Mouse (Mus musculus) telencephalon, adult 2 months (tissue): ENCODE data around the gene Il1a.

Source experiments
- DNase-seq: peaks from one replicate; pipeline ENCODE4 v3.0.0-alpha.2; 2011; ENCODE audit warnings: low read depth, low spot score

Gene Il1a

DNA sequence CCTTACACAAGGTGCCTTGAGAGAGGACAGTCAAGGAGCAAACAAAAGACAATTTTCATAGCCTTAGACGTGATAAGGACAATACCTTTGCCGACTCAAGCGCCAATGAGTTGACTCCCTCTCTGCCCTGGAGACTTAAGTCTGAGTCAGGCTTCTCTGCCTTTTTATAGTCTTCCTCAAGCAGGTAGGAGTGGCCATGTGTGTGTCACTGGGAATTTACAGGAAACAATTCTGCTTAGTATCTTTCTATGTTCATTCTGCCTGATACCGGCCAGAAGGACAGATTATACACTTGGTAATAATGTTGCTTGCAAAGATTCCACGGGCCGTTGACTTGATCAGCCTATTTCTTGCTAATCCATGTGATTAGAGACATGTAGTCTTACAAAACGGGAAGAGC is at the start of gene Il1a:
Gene Il1a (minus strand): TSS at position 137 of the 400 bp plus-strand sequence.
- DNase-seq = no peak

DNA sequence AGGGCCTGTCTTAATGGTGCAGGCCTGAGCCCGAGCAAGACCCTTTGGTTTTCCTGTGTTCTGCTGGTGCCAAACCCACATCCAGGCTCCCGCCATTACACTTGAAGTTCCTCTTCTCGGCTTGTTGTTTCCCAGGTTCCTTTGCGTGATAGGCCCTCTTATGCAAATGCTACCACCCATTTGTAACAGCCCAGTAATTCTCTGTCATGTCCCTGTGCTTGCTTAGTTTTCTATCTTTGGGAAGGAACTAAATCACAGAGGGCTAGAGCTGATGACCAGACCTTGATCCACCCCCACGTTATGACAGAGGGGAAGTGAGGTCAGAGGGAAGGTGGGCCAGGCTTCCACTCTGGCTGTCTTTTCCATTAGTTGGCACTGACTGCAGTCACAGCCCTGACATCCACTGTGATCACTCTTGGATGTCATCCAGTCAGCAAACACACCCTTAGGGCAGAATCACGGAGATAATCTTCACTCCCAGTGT is 28.4 kb upstream of the Il1a start:
- no peak for DNase-seq

DNA sequence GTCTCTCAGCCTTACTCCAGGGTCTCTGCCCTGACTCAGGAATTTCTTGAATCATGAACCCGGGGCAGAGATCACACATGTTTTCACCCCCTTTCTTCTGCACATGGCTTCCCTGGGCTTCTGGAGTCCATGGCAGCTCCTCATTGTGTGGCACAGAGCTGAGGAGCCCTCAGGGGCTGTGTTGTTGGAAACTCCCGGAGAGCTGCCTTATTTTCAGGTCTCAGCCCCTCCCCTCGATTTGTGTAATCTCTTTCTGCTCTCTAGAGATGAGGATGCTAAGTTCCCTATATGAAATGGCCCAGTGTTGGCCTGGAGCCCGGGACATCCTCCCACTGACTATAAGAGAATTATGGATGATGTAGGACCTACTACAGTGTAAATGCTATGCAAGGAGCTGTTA is 23.7 kb upstream of the Il1a start:
- no peak for DNase-seq

GRCm38 (mm10) chr2:129330540-129330939 is 20.8 kb upstream of the Il1a start:
- DNase-seq = no peak

DNA sequence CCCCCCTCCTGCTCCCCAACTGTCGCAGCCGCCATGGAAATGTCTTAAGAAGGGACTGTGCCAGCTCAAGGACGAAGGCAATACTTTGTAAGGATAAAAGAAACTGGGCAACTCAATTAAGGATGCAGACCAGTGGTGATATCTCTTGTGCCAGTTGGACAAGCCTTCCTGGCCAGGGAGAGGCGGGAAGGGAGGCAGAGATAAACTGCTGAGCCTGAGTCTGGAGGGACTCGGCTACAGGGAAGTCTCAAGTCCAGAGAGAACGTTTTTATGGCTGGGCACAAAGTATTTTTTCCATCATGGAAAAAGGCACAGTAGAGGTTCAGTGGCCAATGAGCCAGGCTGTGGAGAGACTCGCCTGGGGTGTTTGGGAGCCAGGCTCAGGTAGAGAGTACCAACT is 20.3 kb upstream of the Il1a start:
- DNase-seq = no peak

DNA sequence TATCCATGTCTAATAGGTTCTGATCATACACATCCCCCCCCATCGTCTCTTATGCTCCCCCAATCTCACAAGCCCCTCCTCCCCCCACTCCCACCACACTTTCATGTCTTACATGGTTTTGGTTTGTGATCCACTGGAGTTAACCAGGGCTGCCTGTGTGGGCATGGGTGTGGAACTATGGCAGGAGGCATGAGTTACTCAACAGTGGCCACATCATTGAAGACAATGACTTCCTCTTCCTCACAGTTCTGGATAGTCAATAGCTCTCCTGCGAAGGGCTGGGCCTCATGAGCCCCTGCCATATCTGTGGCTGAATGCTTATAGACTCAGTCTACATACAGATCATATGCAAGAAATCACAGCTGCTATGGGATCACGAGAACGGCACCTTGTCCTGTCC is 18.5 kb upstream of the Il1a start:
- no peak for DNase-seq

- no peak for DNase-seq
These were observed 14.4 kb upstream of the Il1a start for GRCm38 (mm10) chr2:129324216-129324615.

GRCm38 (mm10) chr2:129322117-129322635 is 12.4 kb upstream of the Il1a start:
- peak; percentile 77 for DNase-seq

DNA sequence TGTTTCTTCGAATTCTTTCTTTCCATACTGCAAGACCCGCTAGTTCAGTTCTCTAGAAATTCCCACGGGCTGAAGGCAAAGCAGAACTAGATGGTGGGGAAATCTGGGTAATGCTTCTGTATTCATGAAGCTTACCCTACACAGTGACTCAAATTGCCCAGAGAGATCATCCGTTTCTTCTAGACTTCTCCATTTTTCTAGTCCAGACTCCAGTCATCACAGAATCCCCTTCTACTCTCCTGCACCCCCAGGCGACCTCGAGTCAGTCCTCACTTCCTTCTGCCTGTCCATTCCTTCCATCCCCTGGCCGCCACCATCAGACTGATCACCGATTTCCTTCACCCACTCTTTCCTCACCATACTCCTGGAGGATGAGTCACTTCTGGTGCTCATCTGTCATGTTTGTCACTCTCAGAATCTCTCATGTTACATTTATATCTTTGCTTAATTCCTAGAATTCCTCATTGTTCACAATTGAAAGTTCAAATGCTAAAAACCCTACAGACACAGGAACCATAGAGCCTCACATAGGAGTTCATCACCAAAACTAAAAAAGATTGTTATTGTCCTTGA is 10.3 kb upstream of the Il1a start:
- DNase-seq = no peak

DNA sequence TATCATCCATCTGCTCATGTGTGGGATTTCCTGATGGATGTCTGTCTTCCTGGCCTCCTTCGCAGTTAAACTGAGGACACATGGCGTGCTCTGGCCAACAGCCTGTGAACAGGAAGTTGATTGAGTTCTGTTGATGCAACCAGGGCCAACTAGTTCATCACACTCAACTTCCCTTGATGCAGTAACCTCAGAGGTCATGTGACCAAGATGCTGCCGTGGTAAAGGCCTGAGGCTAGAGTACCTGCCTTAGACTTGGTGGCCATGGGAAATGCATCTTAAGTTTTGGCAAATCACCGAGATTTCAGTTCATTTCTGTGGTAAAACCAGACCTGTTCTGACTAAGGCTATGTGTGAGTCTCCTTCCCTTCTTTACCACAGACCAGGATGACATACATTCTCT is 6.1 kb upstream of the Il1a start:
- no peak for DNase-seq

DNA sequence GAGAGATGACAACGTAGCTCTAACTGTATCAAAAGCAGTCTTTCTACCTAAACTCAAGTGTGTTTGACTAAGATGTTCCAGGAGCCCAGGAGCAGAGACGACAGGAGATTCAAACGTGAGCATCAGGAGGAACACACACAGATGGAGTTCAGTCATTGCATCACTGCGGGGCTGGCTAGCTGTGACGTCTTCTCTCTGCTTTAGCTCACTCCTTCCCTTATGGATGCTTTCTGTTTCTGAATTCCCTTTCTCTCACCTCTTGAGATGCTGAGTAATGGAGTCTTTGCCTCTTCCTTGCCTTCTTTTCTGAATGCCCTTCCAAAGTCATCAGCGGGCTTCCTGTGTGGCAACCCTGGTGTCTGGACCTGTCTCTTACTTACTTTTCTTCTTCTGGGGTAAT is 5.1 kb upstream of the Il1a start:
- no peak for DNase-seq

GRCm38 (mm10) chr2:129313934-129314333 is 4.2 kb upstream of the Il1a start:
- DNase-seq = no peak

DNA sequence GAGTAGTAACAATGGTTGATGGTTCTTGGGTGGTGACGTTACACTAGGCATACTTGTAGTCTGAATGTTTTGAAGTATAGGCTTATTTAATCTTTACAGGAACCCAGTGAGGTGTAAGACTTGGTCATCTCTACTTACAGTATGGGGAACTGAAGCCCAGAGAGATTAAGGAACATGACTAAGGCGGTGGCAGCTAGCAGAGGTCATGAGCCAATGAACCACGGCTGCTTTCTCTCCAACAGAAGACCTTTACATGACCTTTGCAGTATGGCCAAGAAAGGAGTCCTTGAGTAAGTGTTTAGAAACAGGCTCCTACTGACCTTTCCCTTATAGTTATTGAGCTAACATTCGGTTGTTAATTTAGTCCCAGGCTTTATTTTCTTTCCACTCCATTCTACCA is 3.8 kb downstream of the Il1a start:
- DNase-seq = no peak

- no peak for DNase-seq
These were observed 12.2 kb downstream of the Il1a start for GRCm38 (mm10) chr2:129297589-129297982.

GRCm38 (mm10) chr2:129296671-129297588 is 12.8 kb downstream of the Il1a start, which contains the start of gene Ckap2l:
Gene Ckap2l (minus strand): TSS chr2:129297212.
- DNase-seq = peak; percentile 98

DNA sequence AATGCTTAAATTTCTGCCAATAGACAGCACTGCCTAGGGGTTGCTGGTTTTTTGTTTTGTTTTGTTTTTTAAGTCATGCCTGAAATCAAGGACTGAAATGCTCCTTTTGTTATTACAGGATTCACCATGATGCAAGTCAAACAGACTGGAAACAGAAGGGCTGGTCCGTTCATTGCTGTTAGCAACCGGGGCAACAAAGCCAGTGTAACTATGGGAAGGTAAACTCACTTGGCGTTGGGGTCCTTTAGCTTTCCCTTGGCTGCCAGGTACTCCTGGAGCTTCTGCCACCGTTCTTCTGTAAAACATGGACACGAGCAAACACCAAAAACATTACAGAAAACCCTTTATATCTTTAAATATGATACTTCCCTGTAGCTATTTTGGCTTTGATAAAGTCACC is 13.7 kb downstream of the Il1a start:
- DNase-seq = no peak

DNA sequence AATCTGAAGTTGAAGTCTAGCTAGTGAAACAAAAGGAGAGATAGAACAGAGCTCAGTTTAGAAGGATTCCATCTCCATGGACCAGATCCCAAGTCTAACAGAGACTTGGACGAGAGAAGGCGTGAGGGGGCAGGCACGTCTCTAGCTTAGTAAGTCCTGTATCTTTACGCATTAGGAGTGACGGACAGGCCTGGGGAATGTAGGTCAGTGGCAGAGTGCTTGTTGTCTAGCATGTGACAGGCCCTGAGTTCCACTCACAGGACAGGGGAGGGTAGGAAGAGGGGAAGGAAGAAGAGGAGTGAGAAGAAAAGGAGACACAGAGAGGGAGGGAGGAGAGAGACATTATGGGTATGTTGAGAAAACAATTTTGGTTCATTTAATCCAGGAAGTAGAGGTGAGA is 14.7 kb downstream of the Il1a start:
- DNase-seq = no peak

DNA sequence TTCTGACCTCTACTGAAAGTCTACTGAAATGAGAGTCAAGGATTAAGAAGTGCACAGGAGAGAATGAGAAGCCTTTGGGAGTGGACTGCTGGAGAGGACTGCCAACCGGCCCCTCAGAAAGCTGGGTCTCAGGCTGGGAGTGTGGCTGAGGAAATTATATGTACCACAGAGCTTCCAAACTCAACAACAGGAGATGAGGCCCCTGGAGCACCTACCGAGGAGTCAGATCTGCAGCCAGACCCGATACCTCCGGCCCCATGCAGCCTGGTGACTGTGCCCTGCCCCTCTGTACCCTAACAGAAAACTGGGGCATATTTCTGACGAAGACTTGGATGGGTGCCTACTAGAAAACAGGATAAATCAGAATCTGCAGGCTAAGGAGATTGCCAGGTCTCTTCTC is 35.9 kb downstream of the Il1a start:
- DNase-seq = no peak

- DNase-seq = no peak
These were observed 39.2 kb downstream of the Il1a start for GRCm38 (mm10) chr2:129270621-129271020.

DNA sequence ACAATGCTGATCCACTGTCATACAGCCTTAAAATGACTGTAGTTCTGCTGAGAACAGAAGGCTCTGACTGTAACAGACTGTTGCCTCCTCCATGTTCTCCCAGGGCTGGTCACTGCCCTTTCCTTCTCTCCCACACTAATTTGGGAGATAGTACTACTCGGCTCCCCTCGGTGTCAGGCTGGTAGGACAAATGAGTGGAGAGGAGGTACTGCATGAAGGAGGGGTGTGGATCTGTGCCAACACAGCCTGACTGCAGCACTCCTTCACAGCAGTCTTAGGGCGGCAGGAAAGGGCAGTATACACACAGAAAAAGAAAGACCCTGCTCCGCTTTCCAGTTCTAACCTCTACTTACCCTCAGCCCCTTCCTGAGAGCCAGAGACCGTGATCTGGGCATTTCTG is 39.8 kb downstream of the Il1a start:
- no peak for DNase-seq

DNA sequence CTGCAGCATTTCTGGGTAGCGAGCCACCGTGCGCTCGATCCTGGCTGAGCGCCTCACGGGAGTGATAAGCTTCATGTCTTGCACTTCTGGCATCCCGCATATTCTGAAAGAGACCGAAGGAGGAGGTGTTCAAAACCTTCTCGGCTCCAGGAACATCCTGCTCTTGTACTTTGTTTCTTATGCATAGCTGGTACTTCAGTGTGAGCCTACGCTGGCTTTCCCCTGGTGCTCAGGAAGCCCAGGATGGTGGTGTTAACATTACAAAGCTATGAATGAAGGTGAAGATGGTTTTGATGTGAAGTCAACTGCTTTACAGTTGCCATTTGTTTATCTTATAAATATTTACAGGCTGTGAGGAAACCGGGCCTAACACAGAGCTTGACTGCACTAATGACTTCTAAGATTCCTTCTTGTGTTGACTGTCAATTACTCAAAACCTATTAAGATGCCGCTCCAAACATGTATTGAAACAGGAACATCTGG is 40.6 kb downstream of the Il1a start:
- no peak for DNase-seq

DNA sequence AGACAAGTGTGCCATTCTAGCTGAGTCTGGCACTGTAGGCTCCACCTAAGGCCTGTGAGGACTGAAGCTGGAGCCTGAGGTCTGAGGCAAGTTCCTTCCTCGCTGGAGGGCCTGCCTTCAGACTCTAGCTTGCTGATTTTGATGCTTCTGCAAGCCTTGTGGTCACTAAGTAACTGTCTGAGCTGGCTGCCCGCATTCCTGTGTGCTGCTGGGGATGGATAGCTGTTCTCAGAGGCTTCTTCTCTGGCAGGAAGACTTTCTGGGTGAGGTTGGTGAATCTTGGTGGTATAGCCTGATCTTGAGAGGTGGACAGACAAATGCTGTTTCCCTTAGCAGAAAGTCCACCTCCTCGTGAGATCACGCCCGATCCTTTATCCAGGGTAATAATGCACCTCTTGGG is 42.0 kb downstream of the Il1a start:
- DNase-seq = peak; percentile 12

DNA sequence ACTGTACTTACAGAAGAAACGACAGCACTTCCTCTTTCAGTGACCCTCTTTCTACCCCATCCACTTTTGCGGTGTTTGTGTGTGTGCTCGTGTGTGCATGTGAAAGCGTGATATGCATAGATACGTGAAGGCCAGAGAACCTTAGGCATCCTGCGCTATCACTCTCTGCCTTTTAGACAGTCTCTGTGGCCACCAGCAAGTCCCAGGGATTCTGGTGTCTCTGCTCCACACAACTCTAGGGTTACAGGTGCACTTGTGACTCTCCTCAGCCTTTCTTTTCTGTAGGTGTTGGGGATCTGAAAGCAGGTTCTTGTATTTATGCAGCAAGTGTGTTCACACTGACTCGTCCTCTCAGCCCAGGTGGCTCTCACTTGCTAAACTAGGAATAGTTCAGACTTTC is 44.5 kb downstream of the Il1a start:
- DNase-seq = no peak
